Comparison of ENCODE assay signal across 13 mouse cellular contexts in the genomic region with DNA sequence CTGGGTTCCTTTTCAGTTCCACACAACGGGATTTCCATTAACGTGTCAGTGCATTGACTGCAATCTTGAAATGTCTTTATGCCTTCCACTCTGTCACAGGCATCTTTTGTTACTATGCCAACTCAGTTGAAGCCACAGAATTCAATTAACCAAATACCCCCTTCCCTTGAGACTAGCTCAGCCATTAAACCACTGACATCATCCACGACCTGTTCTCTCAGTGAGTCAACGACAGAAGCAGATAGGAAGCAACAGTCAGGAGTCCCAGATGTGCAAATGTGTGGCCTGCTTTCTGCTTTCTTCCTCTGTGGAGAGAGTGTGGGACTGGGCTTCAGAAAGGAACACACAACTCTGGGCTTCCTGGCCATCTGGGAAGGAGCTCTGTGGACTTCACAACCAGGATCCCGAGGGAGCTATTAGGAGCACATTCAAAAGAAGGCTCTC. TPM values are rescaled to one million over a fixed set of nuclear protein-coding genes. Genes with fewer than 3 reads are reported as not detected.
DNase-seq lines count a peak whose midpoint lies in the region; ATAC-seq and TF ChIP-seq lines count a peak whose summit lies in the region.
"Had no signal": no experiment of that assay in that cellular context is flagged by ENCODE, and none has a peak within 500 bp of the region (broad histone marks: within the 10 kb centered on the region; RNA-seq: fewer than 3 reads in every experiment).

No protein-coding gene starts in this region.

- WGBS in neural tube, embryonic 13.5 days = 38% methylated on average over 5 of the region's 5 CpGs

- intact Hi-C loops in gastrocnemius, adult 2 months (cut with DNase I) = no loop called here
- intact Hi-C loops in heart, postnatal 14 days (cut with DNase I) = no loop called here

- peak; percentile 36; the same call in 1 of the 2 replicates for ATAC-seq in neural tube, embryonic 13.5 days (ENCODE audit: low read depth)
- ATAC-seq: forebrain, embryonic 15.5 days had no signal

- H3K27ac ChIP-seq in gastrocnemius, adult 2 months = peak overlapping the region; percentile 35; the same call in 1 of the 2 replicates
- no peak overlapping the region for H3K27ac ChIP-seq in neural tube, embryonic 13.5 days (replicated peaks)
- no peak overlapping the region for H3K27ac ChIP-seq in layer of hippocampus, adult 2 months
- H3K27ac ChIP-seq: forebrain, embryonic 15.5 days had no signal

- no peak overlapping the region for H3K4me2 ChIP-seq in neural tube, embryonic 13.5 days
- H3K4me2 ChIP-seq: forebrain, embryonic 15.5 days had no signal

- H3K27me3 ChIP-seq in neural tube, embryonic 13.5 days = no peaks in the 10 kb centered on the region
- H3K27me3 ChIP-seq: forebrain, embryonic 15.5 days had no signal

- H3K9me3 ChIP-seq in neural tube, embryonic 13.5 days = no peaks in the 10 kb centered on the region
- H3K9me3 ChIP-seq: forebrain, embryonic 15.5 days; G1E had no signal

- no peaks in the 10 kb centered on the region for H3K36me3 ChIP-seq in neural tube, embryonic 13.5 days
- H3K36me3 ChIP-seq: forebrain, embryonic 15.5 days; G1E had no signal

- no peak for TF ChIP-seq CTCF in gastrocnemius, adult 2 months (IDR thresholded peaks at IDR 0.05)
- TF ChIP-seq CTCF in layer of hippocampus, adult 2 months (conservative IDR thresholded peaks at IDR 0.05) = no peak

- peaks cover 10% of the 10 kb centered on the region for H3K4me1 ChIP-seq in neural tube, embryonic 13.5 days (replicated peaks)
- H3K4me1 ChIP-seq: forebrain, embryonic 15.5 days had no signal

- no peak overlapping the region for H3K4me3 ChIP-seq in gastrocnemius, adult 2 months
- H3K4me3 ChIP-seq in neural tube, embryonic 13.5 days = no peak overlapping the region
- no peak overlapping the region for H3K4me3 ChIP-seq in layer of hippocampus, adult 2 months
- H3K4me3 ChIP-seq: forebrain, embryonic 15.5 days had no signal

- no peak overlapping the region for H3K9ac ChIP-seq in neural tube, embryonic 13.5 days
- H3K9ac ChIP-seq: forebrain, embryonic 15.5 days had no signal

- no peak for DNase-seq in gastrocnemius, adult 2 months
- no peak for DNase-seq in gastrocnemius, postnatal 10 days
- no peak for DNase-seq in neural tube, embryonic 10.5 days (ENCODE audit: extremely low spot score, low spot score)
- DNase-seq in heart, postnatal 14 days = peak; percentile 2 to 16
- no peak for DNase-seq in thymus, postnatal 0 days (ENCODE audit: low spot score)
- no peak for DNase-seq in frontal cortex, postnatal 25 days (ENCODE audit: low spot score in 2 of 2)
- DNase-seq in layer of hippocampus, adult 2 months (ENCODE audit: low spot score in 2 of 2) = no peak
- DNase-seq: cerebellum, postnatal 36 days; kidney, postnatal 14 days; right cerebral cortex, adult 18-20 months had no signal

RNA-seq across cellular contexts. Expression of gene Ywhaq, which starts 46.0 kb away (rescaled TPM):
- 10 to 100 TPM; 20.4 to 28.2 TPM for total RNA-seq in gastrocnemius, adult 2 months (2021)
- total RNA-seq in gastrocnemius, postnatal 10 days (2021) = 10 to 100 TPM; 81.9 to 99.8 TPM
- 1,143 and 1,197 TPM in 2 replicates for polyA plus RNA-seq in neural tube, embryonic 13.5 days (2015; fragmentation: Nextera tagmentation; extraction: Ambion mirVana)
- total RNA-seq in heart, postnatal 14 days (2021) = 100 to 1,000 TPM in 1 of 2 experiments, 10 to 100 TPM in 1; 97.2 to 104 TPM
- polyA plus RNA-seq in thymus, postnatal 0 days (2015; fragmentation: Nextera tagmentation; extraction: Ambion mirVana) = 361 and 392 TPM in 2 replicates
- total RNA-seq in layer of hippocampus, adult 2 months (2021) = 100 to 1,000 TPM; 444 to 448 TPM

Comparison
In these comparisons a context has a peak if more than half of its experiments do, and no peak if none do; other contexts are left out.
1. DNase-seq: peak in heart, postnatal 14 days (2 of 2); none in gastrocnemius, adult 2 months (single experiment), gastrocnemius, postnatal 10 days (single experiment), neural tube, embryonic 10.5 days (single experiment), thymus, postnatal 0 days (single experiment), frontal cortex, postnatal 25 days (0 of 2) and layer of hippocampus, adult 2 months (0 of 2).
2. RNA of gene Ywhaq, which starts 46.0 kb away (total RNA-seq): 444 to 448 TPM in layer of hippocampus, adult 2 months; 97.2 to 104 TPM in heart, postnatal 14 days, 81.9 to 99.8 TPM in gastrocnemius, postnatal 10 days and 20.4 to 28.2 TPM in gastrocnemius, adult 2 months; every median in the first group is over 4 times any median in the second.